Mouse (Mus musculus) erythroblast, embryonic 14.5 days (primary cell): Measurements from ENCODE around the gene Csmd2. TPM values are rescaled to one million over a fixed set of nuclear protein-coding genes. Genes with fewer than 3 reads are reported as not detected.

Experiments used
- H3K27me3 ChIP-seq: 2 replicates; pipeline ENCODE4 v1.6.1; 2012; ENCODE audit warnings: inconsistent platforms; ENCODE audit not compliant: control insufficient read depth
- H3K36me3 ChIP-seq: 2 replicates; pipeline ENCODE4 v1.6.1; 2012; ENCODE audit warnings: mild to moderate bottlenecking, inconsistent platforms; ENCODE audit not compliant: control insufficient read depth
- H3K4me1 ChIP-seq: 2 replicates; pipeline ENCODE4 v1.6.1; 2012; ENCODE audit warnings: inconsistent platforms; ENCODE audit not compliant: control insufficient read depth
- H3K4me3 ChIP-seq: replicated peaks from 2 replicates; pipeline ENCODE3; 2012; ENCODE audit warnings: moderate library complexity, mild to moderate bottlenecking, inconsistent platforms
- H3K9me3 ChIP-seq: 2 replicates; pipeline ENCODE4 v1.6.1; 2012; ENCODE audit warnings: low read length, inconsistent platforms, mixed read lengths; ENCODE audit not compliant: control insufficient read depth
- GATA1 ChIP-seq: IDR thresholded peaks from 2 replicates; pipeline ENCODE4 v1.6.1; 2012; ENCODE audit warnings: low read length, inconsistent platforms, mixed read lengths
- TAL1 ChIP-seq: IDR thresholded peaks from 3 replicates; pipeline ENCODE4 v1.6.1; 2012; ENCODE audit warnings: low read length, inconsistent platforms, mixed read lengths
- polyA plus RNA-seq: library from polyadenylated mRNA; stranded (reverse); fragments of >175 nt; gene quantifications from 2 replicates; pipeline ENCODE4 v1.2.3, GENCODE M21; 2012

The Csmd2 gene
- polyA plus RNA-seq, 1 experiment, result not detected

GRCm38 (mm10) chr4:128397804-128398203, 410.1 kb downstream of the Csmd2 start:
- Histone ChIP-seq H3K4me1 (no peaks in the 10 kb centered on the region), H3K27me3 (no peaks in the 10 kb centered on the region), H3K4me3 (no peak overlapping the region), H3K36me3 (no peaks in the 10 kb centered on the region), H3K9me3 (peaks cover 13% of the 10 kb centered on the region)
- TF ChIP-seq GATA1 (no peak), TAL1 (no peak)

- Histone ChIP-seq H3K27me3 (no peaks in the 10 kb centered on the region), H3K4me1 (no peaks in the 10 kb centered on the region), H3K9me3 (peaks cover 11% of the 10 kb centered on the region), H3K4me3 (no peak overlapping the region), H3K36me3 (no peaks in the 10 kb centered on the region)
- TF ChIP-seq TAL1 (no peak), GATA1 (no peak)
Measured at GRCm38 (mm10) chr4:128398948-128399347, 411.3 kb downstream of the Csmd2 start.

DNA sequence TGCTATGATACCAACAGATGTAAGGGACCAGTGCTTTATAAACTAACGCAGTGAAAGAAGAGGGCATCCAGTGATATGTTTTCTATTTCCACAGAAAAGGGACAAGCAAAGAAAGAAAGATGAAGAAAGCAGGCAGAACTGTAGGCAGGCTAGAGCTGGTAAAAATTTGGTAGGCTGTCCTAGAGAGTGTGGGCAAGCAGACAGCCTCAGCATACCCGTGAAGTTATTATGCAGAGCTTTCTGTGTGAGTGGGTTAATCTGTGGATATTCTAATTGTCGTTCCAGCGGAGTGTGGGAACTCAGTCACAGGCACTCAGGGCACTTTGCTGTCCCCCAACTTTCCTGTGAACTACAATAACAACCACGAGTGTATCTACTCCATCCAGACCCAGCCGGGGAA, 412.4 kb downstream of the Csmd2 start:
- Histone ChIP-seq H3K4me3 (no peak overlapping the region), H3K4me1 (no peaks in the 10 kb centered on the region), H3K9me3 (peaks cover 4% of the 10 kb centered on the region), H3K27me3 (no peaks in the 10 kb centered on the region), H3K36me3 (no peaks in the 10 kb centered on the region)
- TF ChIP-seq GATA1 (no peak), TAL1 (no peak)

GRCm38 (mm10) chr4:128401591-128401990, 413.9 kb downstream of the Csmd2 start:
- H3K27me3 ChIP-seq, result no peaks in the 10 kb centered on the region
- no peak overlapping the region for H3K4me3 ChIP-seq
- peaks cover 4% of the 10 kb centered on the region for H3K9me3 ChIP-seq
- H3K36me3 ChIP-seq, result no peaks in the 10 kb centered on the region
- no peaks in the 10 kb centered on the region for H3K4me1 ChIP-seq
- no peak for TF ChIP-seq TAL1
- TF ChIP-seq GATA1, result no peak

- Histone ChIP-seq H3K9me3 (peaks cover 4% of the 10 kb centered on the region; the same call in 1 of the 2 replicates), H3K27me3 (no peaks in the 10 kb centered on the region), H3K4me1 (no peaks in the 10 kb centered on the region), H3K36me3 (no peaks in the 10 kb centered on the region), H3K4me3 (no peak overlapping the region)
- TF ChIP-seq TAL1 (no peak), GATA1 (no peak)
Measured at GRCm38 (mm10) chr4:128402706-128403105, 415.0 kb downstream of the Csmd2 start.

GRCm38 (mm10) chr4:128405576-128405975, 417.9 kb downstream of the Csmd2 start:
- Histone ChIP-seq H3K4me1 (no peaks in the 10 kb centered on the region), H3K27me3 (no peaks in the 10 kb centered on the region), H3K9me3 (peaks cover 8% of the 10 kb centered on the region; the same call in 1 of the 2 replicates), H3K36me3 (no peaks in the 10 kb centered on the region), H3K4me3 (no peak overlapping the region)
- TF ChIP-seq GATA1, result no peak
- TF ChIP-seq TAL1, result no peak

- H3K27me3 ChIP-seq, result no peaks in the 10 kb centered on the region
- H3K4me1 ChIP-seq, result no peaks in the 10 kb centered on the region
- no peak overlapping the region for H3K4me3 ChIP-seq
- H3K36me3 ChIP-seq, result no peaks in the 10 kb centered on the region
- no peak for TF ChIP-seq TAL1
- no peak for TF ChIP-seq GATA1
- peaks cover 9% of the 10 kb centered on the region for H3K9me3 ChIP-seq
Measured at GRCm38 (mm10) chr4:128407084-128407845, 419.6 kb downstream of the Csmd2 start.

- Histone ChIP-seq H3K36me3 (no peaks in the 10 kb centered on the region), H3K9me3 (peaks cover 16% of the 10 kb centered on the region), H3K4me3 (no peak overlapping the region), H3K27me3 (no peaks in the 10 kb centered on the region), H3K4me1 (no peaks in the 10 kb centered on the region)
- TF ChIP-seq TAL1 (no peak), GATA1 (no peak)
Measured at GRCm38 (mm10) chr4:128411941-128412630, 424.4 kb downstream of the Csmd2 start.

DNA sequence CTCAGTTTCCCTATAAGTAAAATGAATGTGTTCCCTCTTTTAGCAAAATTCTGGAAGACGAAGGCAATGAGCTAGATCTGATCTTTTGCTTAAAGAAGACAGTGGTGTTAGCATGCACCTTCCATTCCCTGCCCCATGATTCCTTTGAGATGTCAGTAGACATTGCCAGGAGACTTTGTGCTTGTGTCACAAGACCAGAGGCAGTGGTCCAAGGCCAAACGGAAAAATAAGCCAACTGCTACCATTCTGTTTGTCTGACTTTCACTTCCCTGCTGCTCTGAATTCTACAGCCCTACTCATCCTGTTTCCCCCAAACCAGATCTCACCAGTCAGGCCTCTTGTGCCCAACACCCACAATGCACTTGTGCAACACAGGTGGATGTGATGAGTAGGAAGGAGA, 427.1 kb downstream of the Csmd2 start:
- no peak for TF ChIP-seq GATA1
- no peak for TF ChIP-seq TAL1
- no peaks in the 10 kb centered on the region for H3K36me3 ChIP-seq
- H3K4me3 ChIP-seq, result no peak overlapping the region
- peaks cover 16% of the 10 kb centered on the region for H3K9me3 ChIP-seq
- H3K27me3 ChIP-seq, result no peaks in the 10 kb centered on the region
- no peaks in the 10 kb centered on the region for H3K4me1 ChIP-seq
